Mouse (Mus musculus) large intestine, adult 2 months (tissue): Measurements from ENCODE around the gene Bivm. TPM values are rescaled to one million over a fixed set of nuclear protein-coding genes. Genes with fewer than 3 reads are reported as not detected.

Experiments
- DNase-seq: peaks from one replicate; pipeline ENCODE4 v3.0.0-alpha.2; 2012; ENCODE audit warnings: low read depth, low spot score
- WGBS: fragments of 180-500 bp; shearing (Covaris S2); methylation state at CpG from one replicate; pipeline ENCODE4 v1.1.7; 2018; 5-methylcytosine and 5-hydroxymethylcytosine counted together
- polyA plus RNA-seq: library from polyadenylated mRNA; depleted of rRNA; stranded (reverse); fragments of >200 nt; gene quantifications from 2 replicates; pipeline ENCODE4 v1.2.3, GENCODE M21; 2012; rRNA removed

Gene Bivm
- 3.3 and 6.8 TPM in 2 replicates for polyA plus RNA-seq

- under 1% methylated on average over 39 of the region's 39 CpGs for WGBS
Measured at GRCm38 (mm10) chr1:44118239-44119054, at the start of gene Bivm, which contains the start of gene Kdelc1. Gene Bivm (plus strand): TSS chr1:44118957. Gene Kdelc1 (minus strand): TSS chr1:44118808.

GRCm38 (mm10) chr1:44101448-44102225 lies 17.1 kb upstream of the Bivm start:
- under 1% methylated on average over 55 of the region's 55 CpGs for WGBS
- no peak for DNase-seq

More at GRCm38 (mm10) chr1:44118239-44119054, at the start of gene Bivm, which contains the start of gene Kdelc1:
- peak; percentile 92 for DNase-seq

- under 1% methylated on average over 55 of the region's 55 CpGs for WGBS
- peak; percentile 72 for DNase-seq
Measured at GRCm38 (mm10) chr1:44102259-44102717, 16.5 kb upstream of the Bivm start, which contains the start of gene Tex30. Gene Tex30 (minus strand): TSS chr1:44102441.

DNA sequence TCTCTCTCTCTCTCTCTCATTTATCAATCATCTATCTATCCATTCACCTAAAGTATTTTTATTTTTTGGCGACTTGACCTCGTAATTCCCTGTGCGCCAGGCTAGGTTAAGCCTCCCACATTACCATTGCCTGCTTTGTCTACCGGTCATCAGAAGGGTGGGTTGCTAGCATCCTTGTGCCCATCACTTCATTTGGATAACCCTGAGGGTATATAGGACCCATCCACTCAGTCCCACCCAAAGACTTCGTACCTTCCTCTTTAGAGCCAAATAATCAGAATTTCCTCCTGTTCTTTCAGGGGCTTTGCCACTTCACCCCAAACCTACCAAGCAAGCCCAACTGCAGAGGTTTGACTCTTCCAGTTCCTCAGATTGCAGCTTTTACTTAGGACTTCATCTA lies 15.8 kb upstream of the Bivm start:
- no peak for DNase-seq
- 19% methylated on average over 5 of the region's 5 CpGs for WGBS

DNA sequence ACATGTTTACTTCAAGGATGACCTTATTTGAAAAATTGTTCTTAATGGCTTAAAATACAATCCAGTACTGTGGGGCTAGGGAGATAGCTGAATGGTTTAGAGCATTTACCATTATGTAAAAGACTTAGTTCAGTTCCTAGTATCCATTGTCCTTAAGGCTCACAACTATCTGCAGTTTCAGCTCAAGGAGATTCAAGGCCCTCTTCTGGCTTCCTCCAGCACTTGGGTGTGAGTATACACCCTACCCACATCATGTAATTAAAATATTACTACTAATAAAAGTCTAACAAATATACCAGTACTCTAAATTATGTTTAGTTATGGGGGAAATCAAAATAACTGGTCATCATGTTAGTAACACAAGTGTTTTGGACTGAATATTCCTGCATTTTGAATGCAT lies 1.2 kb upstream of the Bivm start:
- no peak for DNase-seq

DNA sequence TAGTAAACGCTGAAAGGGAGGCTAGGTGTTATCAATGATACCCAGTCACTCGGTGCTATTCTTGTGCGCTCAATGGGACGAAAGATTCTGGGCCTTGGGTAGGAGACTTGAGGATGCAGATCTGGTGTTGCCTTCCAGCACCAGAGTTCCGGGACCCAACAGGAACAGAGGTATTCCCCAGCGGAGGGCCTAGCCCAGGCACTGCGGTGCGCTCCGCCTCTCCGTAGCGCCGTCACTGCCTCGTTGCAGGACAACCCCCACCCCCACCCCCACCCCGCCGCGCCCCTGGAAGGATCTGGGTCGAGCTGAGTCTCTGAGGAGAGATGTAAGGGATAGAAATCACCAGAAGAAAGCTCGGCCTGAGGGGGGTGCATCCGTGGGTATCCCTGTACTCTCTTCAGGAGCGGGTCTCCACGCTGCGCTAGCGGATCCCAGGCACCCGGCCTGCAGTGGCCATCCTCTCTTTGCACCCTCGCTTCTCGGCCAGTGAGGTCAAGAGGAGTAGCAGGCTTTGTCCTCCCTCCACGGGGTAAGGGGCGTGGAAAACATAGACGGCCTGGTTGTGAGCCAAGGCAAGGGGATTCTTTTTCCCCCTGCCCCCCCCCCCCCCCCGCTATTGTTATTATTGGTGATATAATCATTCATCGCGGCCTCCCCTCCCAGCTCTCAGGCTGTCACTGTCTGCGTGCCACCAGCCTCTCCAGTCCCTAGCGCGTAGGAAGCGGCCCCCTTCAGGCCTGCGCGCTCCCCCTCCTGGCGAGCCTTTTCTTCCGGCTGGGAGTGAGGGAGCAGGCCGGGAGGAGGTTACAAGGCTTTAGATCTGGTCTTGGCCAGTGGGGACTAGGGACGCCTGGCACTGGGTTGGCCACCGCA lies 680 bp downstream of the Bivm start:
- under 1% methylated on average over 43 of the region's 43 CpGs for WGBS
- no peak for DNase-seq

DNA sequence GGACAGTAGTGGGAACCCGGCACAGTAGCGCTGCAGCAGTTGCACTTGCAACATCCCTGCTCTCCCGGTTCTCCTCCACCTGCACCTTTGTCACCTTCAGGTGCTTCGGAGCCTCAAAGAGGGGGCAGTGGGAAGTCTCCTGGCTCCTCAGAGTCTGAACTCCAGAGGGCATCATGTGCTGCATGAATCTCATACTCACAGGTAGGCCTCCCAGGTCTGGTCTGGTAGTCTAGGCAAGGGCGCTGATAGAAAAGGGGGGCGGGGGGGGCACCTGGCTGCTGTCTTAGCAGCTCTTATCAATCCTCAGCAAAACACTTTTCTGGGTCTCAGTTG lies 1.3 kb downstream of the Bivm start:
- no peak for DNase-seq
- WGBS: 8% methylated on average over 6 of the region's 6 CpGs

DNA sequence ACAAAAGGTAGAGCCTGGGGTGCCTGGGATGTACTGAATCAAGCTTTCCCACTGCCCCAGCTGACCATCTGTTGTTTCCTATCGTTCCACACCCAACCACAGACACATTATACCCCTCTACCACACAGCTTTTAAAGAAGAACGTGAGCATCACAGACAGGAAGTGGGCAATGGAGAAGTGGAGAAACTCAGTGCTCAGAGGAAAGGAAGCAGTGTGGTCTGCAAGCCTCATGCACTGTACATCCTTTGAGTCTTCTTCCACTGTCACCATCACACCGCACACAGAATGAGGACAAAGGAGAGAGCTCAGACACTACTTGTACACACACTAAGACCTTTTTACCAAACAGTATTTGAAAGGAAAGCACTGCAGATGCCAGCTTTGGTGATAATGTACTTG lies 3.5 kb downstream of the Bivm start:
- WGBS: 84% methylated on average over 3 of the region's 3 CpGs
- no peak for DNase-seq

DNA sequence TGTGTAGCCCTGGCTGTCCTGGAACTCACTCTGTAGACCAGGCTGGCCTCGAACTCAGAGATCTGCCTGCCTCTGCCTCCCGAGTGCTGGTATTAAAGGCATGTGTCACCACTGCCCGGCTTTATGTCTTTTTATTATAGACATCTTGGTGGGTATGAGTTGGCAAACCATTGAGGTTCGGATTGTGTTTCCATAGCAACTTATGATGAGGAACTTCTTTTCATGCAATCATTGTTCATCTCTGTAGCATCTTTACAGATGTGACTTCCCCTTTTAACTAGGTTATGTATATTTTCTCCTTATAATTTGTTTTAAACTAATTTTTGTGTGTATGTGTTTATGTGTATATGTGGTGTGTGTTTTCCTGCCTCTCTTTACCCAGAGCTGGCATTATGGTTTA lies 6.8 kb downstream of the Bivm start:
- 93% methylated on average over 4 of the region's 4 CpGs for WGBS
- no peak for DNase-seq

GRCm38 (mm10) chr1:44129929-44130581 lies 11.3 kb downstream of the Bivm start:
- WGBS: 36% methylated on average over 4 of the region's 4 CpGs
- DNase-seq: no peak

DNA sequence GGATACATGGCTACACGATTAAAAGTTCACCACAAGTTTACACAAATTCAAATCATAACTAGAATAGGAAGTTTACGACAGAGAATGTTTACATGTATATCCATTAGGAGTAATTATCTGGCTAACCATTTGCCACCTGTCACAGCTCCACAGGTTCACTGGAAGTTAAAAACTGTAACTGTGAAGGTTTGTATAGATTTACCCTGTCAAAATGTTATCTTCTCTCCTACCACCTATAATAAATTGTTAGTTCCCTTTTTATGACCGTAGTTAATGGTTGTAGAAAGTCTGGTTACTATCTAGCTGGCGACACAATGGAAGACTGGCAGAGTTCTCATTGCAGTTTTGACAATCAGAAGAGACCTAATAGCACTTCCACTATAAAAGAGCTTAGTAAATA lies 21.5 kb downstream of the Bivm start:
- 27% methylated on average over 4 of the region's 4 CpGs for WGBS
- no peak for DNase-seq

- 89% methylated on average over 5 of the region's 5 CpGs for WGBS
- no peak for DNase-seq
Measured at GRCm38 (mm10) chr1:44142747-44143146, 24.0 kb downstream of the Bivm start.

DNA sequence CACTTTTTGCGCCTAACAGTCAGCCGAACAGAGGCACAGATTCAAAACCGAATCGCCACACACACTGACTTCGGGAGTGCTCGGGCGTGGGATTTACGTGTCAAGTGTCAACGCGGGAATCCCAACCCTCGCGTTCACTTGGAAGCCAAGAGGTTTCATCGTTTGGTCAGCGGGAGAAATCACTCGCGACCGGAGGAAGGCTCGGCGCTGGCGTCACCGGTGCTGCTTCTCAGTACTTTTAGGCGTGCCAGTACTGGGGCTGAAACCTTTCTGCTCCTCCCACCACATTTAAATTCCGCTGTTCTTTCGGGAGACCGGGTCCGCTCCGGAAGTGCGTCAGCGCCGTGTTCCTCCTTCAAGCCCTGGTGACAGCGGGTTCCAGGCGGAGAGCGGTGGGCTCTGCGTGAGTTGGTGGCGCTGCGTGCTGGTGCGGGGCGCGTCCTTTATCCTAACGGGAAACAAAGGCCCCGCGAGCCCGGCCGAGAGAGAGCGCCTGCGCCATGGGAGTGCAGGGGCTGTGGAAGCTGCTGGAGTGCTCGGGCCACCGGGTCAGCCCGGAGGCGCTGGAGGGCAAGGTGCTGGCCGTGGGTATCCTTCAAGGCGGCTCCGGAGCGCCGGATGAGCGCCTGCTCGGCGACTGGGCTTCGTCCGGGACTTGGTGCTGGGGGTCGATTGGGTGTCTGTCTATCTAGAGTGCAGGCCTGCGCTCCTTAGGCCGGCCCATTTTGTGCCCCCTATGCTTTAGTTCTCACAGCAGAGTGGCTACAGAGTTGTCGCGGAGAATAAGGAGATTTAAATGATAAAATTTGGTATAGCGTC lies 29.0 kb downstream of the Bivm start, which contains the start of gene Ercc5:
Ercc5 (plus strand) TSS at position 182 of the 819 bp plus-strand sequence.
- WGBS: under 1% methylated on average over 66 of the region's 66 CpGs

GRCm38 (mm10) chr1:44148706-44149105 lies 29.9 kb downstream of the Bivm start:
- no peak for DNase-seq
- WGBS: 15% methylated on average over 6 of the region's 6 CpGs

More for the DNA sequence above, 29.0 kb downstream of the Bivm start, which contains the start of gene Ercc5:
- DNase-seq: peak; percentile 74

DNA sequence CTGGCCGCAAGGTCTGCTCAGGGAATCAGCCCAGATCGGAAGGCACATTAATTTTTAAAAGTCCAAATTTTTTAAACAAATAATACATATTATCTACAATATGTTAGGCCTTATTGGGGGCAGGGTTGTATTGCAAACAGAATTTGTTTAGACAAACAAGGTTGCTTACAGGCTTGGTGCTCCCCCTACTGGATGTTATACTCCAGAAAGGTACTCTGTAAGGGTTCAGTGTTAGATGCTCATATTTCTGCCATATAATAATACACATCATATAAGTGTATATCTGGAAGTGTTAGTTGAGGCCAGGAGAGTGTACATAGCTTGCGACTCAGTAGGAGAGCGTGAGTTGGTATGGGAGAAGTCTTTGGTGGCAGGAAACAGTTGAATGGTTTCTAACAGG lies 36.5 kb downstream of the Bivm start:
- WGBS: 93% methylated on average over 4 of the region's 4 CpGs
- DNase-seq: no peak

GRCm38 (mm10) chr1:44158317-44158716 lies 39.6 kb downstream of the Bivm start:
- DNase-seq: no peak
- 90% methylated on average over 6 of the region's 6 CpGs for WGBS

- WGBS: 89% methylated on average over 6 of the region's 6 CpGs
- DNase-seq: no peak
Measured at GRCm38 (mm10) chr1:44161818-44162217, 43.1 kb downstream of the Bivm start.

DNA sequence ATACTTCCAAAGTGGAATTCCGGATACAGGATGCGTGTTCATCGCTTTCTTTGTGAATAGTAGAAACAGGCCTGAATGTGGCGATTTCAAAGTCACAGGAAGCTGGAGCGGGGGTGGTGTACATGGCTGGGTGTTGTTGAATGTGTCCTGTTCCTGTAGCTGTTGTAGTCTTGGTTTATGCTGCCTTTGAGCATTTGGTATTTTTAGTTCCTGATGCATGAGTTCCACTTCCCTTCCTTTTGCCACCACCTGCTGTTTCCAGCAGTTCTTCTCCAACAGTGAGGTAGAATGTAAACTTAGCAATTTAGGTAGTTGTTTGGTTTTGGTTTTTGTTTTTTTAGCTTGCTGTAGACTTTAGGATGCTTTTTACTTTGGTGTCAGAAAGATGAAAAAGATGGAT lies 43.6 kb downstream of the Bivm start:
- no peak for DNase-seq
- 87% methylated on average over 5 of the region's 5 CpGs for WGBS
